Mouse (Mus musculus) embryonic fibroblast, embryonic 13.5 days (primary cell): ENCODE results near the gene Cbx4.

Experiments used
- CTCF ChIP-seq: IDR thresholded peaks from 2 replicates; pipeline ENCODE4 v1.5.1; 2011; ENCODE audit warnings: mild to moderate bottlenecking, control low read depth, low read length, moderate library complexity, borderline replicate concordance; ENCODE audit not compliant: insufficient read depth
- POLR2A ChIP-seq: IDR thresholded peaks from 2 replicates; pipeline ENCODE4 v1.6.1; 2011; ENCODE audit warnings: low read depth, mild to moderate bottlenecking, control low read depth, low read length, moderate library complexity

DNA sequence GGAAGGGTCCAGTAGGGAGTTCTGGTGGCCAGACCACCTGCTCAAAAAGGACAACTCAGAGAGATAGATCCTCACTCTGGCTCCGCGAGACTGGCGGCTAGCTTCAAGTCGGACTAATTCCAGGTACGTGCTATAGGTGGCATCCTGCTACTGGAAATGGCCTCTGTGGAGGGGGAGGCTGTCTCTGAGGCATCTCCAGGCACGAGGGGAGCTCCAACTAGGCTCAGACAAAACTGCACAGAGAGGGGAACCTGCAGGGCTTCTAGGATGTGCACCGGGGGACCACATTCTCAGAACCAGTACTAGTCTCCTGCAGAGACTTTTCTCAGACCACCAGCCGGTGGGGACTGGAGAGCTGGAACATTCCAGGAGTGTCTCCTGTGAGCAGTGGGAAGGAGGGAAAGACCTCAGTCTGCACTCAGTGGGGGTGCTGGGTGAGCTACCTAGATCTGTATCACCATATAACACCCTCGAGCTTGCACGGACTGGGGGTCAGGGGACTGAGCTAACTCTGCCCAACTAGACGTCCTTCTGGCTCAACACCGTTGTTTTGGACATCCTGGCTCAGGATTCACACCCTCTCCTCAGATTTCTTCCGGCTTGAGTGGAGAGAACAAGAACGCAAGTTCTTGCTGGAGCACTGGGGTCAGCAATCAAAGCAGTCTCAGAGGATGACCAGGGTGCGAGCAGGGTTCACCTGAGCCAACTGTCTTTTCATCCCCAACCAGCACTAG lies 33.9 kb downstream of the Cbx4 start:
- TF ChIP-seq POLR2A (no peak), CTCF (peak; percentile 41; the same call in 1 of the 2 replicates)
